Mouse (Mus musculus) liver, embryonic 14.5 days (tissue): ENCODE measurements at regions not wholly inside any gene's neighbourhood (a gene's known extent, or its start where the extent isn't known, plus 50 kb on each side); places are given as distances from the start of the nearest gene placed in this dataset.

ENCODE experiments used
- ATAC-seq: fragments of 200-750 bp; cut with Nextera tagmentation; 2 replicates; pipeline ENCODE4 v1.8.0; 2017; ENCODE audit warnings: moderate number of reproducible peaks, mild to moderate bottlenecking, moderate library complexity; ENCODE audit not compliant: insufficient read depth
- DNase-seq, 3 experiments: peaks; one replicate each; pipeline ENCODE4 v3.0.0-alpha.2; 2012 to 2013; ENCODE audit warnings: low read depth in 3 of 3, low spot score in 3 of 3
- H3K27ac ChIP-seq: fragments of 300-500 bp; sonication (generic); 2 replicates; pipeline ENCODE4 v1.5.1; 2014; ENCODE audit warnings: moderate library complexity, mild to moderate bottlenecking, control low read depth, inconsistent platforms
- H3K27me3 ChIP-seq: fragments of 300-500 bp; sonication (generic); 2 replicates; pipeline ENCODE4 v1.6.1; 2014; ENCODE audit warnings: mild to moderate bottlenecking, low read length, moderate library complexity; ENCODE audit not compliant: control insufficient read depth, insufficient read depth
- H3K36me3 ChIP-seq: fragments of 300-500 bp; sonication (generic); replicated peaks from 2 replicates; pipeline ENCODE4 v1.6.1; 2014; ENCODE audit warnings: low read depth; ENCODE audit not compliant: control insufficient read depth, insufficient read depth
- H3K4me1 ChIP-seq, 2 experiments: fragments of 200-500 bp in 1 of 2; fragments of 300-500 bp in 1 of 2; sonication (generic) in 1 of 2; replicated peaks; 2 replicates each; pipeline ENCODE4 v1.6.1; 2012 to 2014; ENCODE audit warnings: antibody characterized with exemption in 1 of 2, inconsistent platforms in 1 of 2, low read length in 1 of 2; ENCODE audit not compliant: control insufficient read depth in 2 of 2, insufficient read depth in 2 of 2
- H3K4me2 ChIP-seq: fragments of 300-500 bp; sonication (generic); 2 replicates; pipeline ENCODE4 v1.6.1; 2014; ENCODE audit warnings: low read depth, mild to moderate bottlenecking, control low read depth, moderate library complexity
- H3K4me3 ChIP-seq, 2 experiments: fragments of 200-500 bp in 1 of 2; fragments of 300-500 bp in 1 of 2; sonication (generic) in 1 of 2; 2 replicates each; pipeline ENCODE4 v1.5.1; 2012 to 2014; ENCODE audit warnings: low read depth in 2 of 2, low read length in 2 of 2, mild to moderate bottlenecking in 2 of 2, control low read depth in 1 of 2, inconsistent platforms in 1 of 2, moderate library complexity in 1 of 2; ENCODE audit not compliant: insufficient read depth in 1 of 2
- H3K9ac ChIP-seq: fragments of 300-500 bp; sonication (generic); replicated peaks from 2 replicates; pipeline ENCODE4 v1.6.1; 2014; ENCODE audit warnings: mild to moderate bottlenecking, control low read depth, moderate library complexity
- H3K9me3 ChIP-seq: fragments of 300-500 bp; sonication (generic); 2 replicates; pipeline ENCODE4 v1.6.1; 2016; ENCODE audit warnings: low read length, mixed read lengths; ENCODE audit not compliant: control insufficient read depth
- CTCF ChIP-seq: IDR thresholded peaks from 2 replicates; pipeline ENCODE4 v1.5.1; 2016; ENCODE audit warnings: antibody characterized with exemption, low read depth, control low read depth
- EP300 ChIP-seq: IDR thresholded peaks from 2 replicates; pipeline ENCODE4 v1.6.1; 2016; ENCODE audit warnings: antibody characterized with exemption, low read depth
- WGBS: fragments of 180-500 bp; shearing (Covaris S2); extraction: QIAGEN DNeasy Blood & Tissue Kit; methylation state at CpG from one replicate; pipeline ENCODE4 v1.1.7; 2014; ENCODE audit not compliant: insufficient replicate concordance; 5-methylcytosine and 5-hydroxymethylcytosine counted together

DNA sequence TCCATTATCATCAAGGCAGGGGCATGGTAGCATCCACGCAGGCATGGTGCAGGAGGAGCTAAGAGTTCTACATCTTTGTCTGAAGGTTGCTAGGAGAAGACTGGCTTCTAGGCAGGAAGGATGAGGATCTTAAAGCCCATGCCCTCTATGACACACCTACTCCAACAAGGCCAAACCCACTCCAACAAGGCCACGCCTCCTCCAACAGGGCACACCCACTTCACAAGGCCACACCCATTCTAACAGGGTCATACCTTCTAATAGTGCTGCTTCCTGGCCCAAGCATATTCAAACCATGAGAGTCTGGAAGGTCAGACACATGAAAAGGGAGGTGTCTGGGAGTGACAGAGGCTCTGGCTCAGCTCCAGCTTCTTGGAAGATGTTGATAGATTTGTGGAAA is 89.0 kb downstream of the 2410131K14Rik start:
- Histone ChIP-seq H3K4me2 (no peak overlapping the region), H3K4me1 (no peaks in the 10 kb centered on the region), H3K27me3 (peaks cover 41% of the 10 kb centered on the region), H3K27ac (no peak overlapping the region), H3K9ac (no peak overlapping the region), H3K9me3 (no peaks in the 10 kb centered on the region), H3K4me3 (no peak overlapping the region), H3K36me3 (no peaks in the 10 kb centered on the region)
- 75% methylated on average over 2 of the region's 2 CpGs for WGBS
- TF ChIP-seq EP300 (no peak), CTCF (no peak)
- no peak for DNase-seq
- ATAC-seq = no peak

- H3K4me1 ChIP-seq = no peaks in the 10 kb centered on the region
- no peaks in the 10 kb centered on the region for H3K9me3 ChIP-seq
- H3K9ac ChIP-seq = no peak overlapping the region
- no peak overlapping the region for H3K4me2 ChIP-seq
- ATAC-seq = no peak
- H3K27ac ChIP-seq = no peak overlapping the region
- no peak overlapping the region for H3K4me3 ChIP-seq
- WGBS = 73% methylated on average over 8 of the region's 8 CpGs
- TF ChIP-seq CTCF = no peak
- TF ChIP-seq EP300 = no peak
- H3K36me3 ChIP-seq = no peaks in the 10 kb centered on the region
- no peak for DNase-seq
- peaks cover 4% of the 10 kb centered on the region for H3K27me3 ChIP-seq
Measured at GRCm38 (mm10) chr5:118338186-118338585, 93.2 kb downstream of the 2410131K14Rik start.

- Histone ChIP-seq H3K4me3 (no peak overlapping the region), H3K9ac (no peak overlapping the region), H3K36me3 (no peaks in the 10 kb centered on the region), H3K27ac (no peak overlapping the region), H3K27me3 (no peaks in the 10 kb centered on the region), H3K9me3 (no peaks in the 10 kb centered on the region), H3K4me1 (no peaks in the 10 kb centered on the region), H3K4me2 (no peak overlapping the region)
- WGBS = 58% methylated on average over 22 of the region's 22 CpGs
- no peak for ATAC-seq
- TF ChIP-seq EP300 (no peak), CTCF (no peak)
- no peak for DNase-seq
Measured at GRCm38 (mm10) chr5:118339676-118340661, 94.9 kb downstream of the 2410131K14Rik start.

DNA sequence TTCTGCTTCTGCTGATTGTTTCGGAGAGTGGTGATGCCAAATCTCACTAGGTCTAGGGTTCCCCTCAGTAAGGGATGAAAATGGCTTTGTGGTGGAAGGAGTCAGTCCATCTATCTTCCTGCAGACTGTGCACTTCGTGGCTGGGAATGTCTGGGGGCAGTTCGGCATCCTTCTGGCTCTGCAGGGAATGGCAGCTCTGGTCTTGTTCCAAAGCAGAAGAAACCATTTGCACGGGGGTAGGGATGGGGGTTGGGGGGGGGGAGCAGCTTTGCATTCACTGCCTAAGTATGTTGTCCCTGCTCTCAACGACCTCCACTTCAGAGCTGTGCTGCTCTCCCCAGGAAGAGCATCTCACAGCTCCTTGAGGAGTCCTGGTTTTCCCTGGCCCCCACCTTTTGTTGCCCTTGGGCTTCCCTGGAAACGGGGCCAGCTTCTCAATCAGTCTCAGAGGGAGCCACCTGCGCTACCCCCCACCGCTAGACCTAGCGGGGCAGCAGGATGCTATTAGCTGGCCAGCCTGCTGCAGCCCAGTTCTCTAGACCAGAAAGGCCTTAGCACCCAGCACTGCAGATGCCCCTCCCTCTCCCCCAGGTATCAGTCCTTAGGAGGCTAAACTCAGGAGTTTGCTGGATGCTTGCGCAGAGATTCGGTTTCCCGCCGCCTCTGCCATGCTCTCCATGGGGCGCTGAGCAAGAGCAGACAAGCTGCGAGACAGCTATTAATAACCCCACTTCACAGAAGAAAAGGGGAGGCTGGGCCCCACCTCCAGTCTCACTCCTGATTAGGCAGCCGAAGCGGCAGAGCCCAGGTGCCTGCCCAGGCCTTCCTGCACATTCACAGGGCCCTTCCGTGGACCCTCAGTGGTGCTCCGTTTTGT is 98.7 kb downstream of the 2410131K14Rik start:
- no peak overlapping the region for H3K27ac ChIP-seq
- WGBS = 31% methylated on average over 19 of the region's 19 CpGs
- no peaks in the 10 kb centered on the region for H3K27me3 ChIP-seq
- H3K36me3 ChIP-seq = no peaks in the 10 kb centered on the region
- H3K9me3 ChIP-seq = no peaks in the 10 kb centered on the region
- H3K9ac ChIP-seq = no peak overlapping the region
- H3K4me1 ChIP-seq = no peaks in the 10 kb centered on the region
- TF ChIP-seq CTCF (no peak), EP300 (no peak)
- H3K4me3 ChIP-seq = no peak overlapping the region
- H3K4me2 ChIP-seq = no peak overlapping the region
- DNase-seq = no peak
- ATAC-seq = no peak

GRCm38 (mm10) chr5:118345226-118345625 is 100.2 kb downstream of the 2410131K14Rik start:
- WGBS = 57% methylated on average over 3 of the region's 3 CpGs
- H3K4me1 ChIP-seq = no peaks in the 10 kb centered on the region
- no peak for ATAC-seq
- no peak overlapping the region for H3K27ac ChIP-seq
- H3K9me3 ChIP-seq = no peaks in the 10 kb centered on the region
- no peaks in the 10 kb centered on the region for H3K36me3 ChIP-seq
- no peak overlapping the region for H3K4me2 ChIP-seq
- H3K4me3 ChIP-seq = no peak overlapping the region
- no peak for DNase-seq
- no peaks in the 10 kb centered on the region for H3K27me3 ChIP-seq
- no peak overlapping the region for H3K9ac ChIP-seq
- TF ChIP-seq CTCF (no peak), EP300 (no peak)
